Mouse (Mus musculus) heart, postnatal 10 days (tissue): ENCODE measurements at regions not wholly inside any gene's neighbourhood (a gene's known extent, or its start where the extent isn't known, plus 50 kb on each side); places are given as distances from the start of the nearest gene placed in this dataset.

ENCODE experiments used
- DNase-seq, 2 experiments: peaks; one replicate each; pipeline ENCODE4 v3.0.0; 2021
- intact Hi-C: fragments of 180-260 bp; cut with DNase I; formaldehyde crosslinking; loops from one replicate; pipeline ENCODE4 v1.15.1; 2025

GRCm38 (mm10) chr3:76014766-76015165 is 58.0 kb upstream of the Golim4 start:
- intact Hi-C loops = no loop called here
- DNase-seq = no peak

- DNase-seq = peak; percentile 24 to 36
- intact Hi-C loops = no loop called here
Measured at GRCm38 (mm10) chr3:76008564-76009183, 51.9 kb upstream of the Golim4 start.
